4 mouse cellular contexts compared by ENCODE assay signal in genomic region chr2:125104491-125104890, GRCm38 (mm10).
DNase-seq lines count a peak whose midpoint lies in the region.

No protein-coding gene starts in this region.

- DNase-seq in ES-CJ7 (ENCODE audit: low read depth, low spot score) (peak; percentile 63), R1 (ENCODE audit: low read depth, low spot score) (peak; percentile 70), ZHBTc4 (ENCODE audit: low read depth, low spot score) (peak; percentile 63)
- DNase-seq in thymus, postnatal 4 days: peak; percentile 17

Comparison
In these comparisons a context has a peak if more than half of its experiments do, and no peak if none do; other contexts are left out.
1. Peak in every context shown above with its lines: DNase-seq.
2. DNase-seq: peak in every context shown above with its lines; median percentile 70 in R1; 63 in ES-CJ7; 63 in ZHBTc4; 17 in thymus, postnatal 4 days.